Mouse (Mus musculus): ENCODE data around the gene Sgsm1.

Gene Sgsm1

DNA sequence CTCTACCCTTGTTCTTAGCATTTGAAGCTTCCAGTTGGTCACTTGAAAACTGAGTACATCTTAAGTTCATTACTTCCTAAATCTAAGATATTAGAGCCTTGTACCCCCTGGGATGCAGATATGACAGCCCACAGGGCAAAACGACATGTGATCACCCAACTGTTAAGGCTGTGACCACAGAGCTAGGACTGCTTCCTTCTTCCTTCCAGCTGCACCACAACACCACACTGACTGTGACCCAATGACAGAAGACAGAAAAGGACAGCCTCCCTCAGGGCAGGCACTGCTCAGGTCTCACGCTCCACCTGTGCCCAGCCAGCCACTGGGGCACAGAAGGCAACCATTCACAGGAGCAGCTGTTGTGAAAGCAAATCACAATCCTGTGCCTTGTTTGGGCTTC lies 26.9 kb downstream of the Sgsm1 start:
- no peak for DNase-seq (ENCODE audit: low read depth)

DNA sequence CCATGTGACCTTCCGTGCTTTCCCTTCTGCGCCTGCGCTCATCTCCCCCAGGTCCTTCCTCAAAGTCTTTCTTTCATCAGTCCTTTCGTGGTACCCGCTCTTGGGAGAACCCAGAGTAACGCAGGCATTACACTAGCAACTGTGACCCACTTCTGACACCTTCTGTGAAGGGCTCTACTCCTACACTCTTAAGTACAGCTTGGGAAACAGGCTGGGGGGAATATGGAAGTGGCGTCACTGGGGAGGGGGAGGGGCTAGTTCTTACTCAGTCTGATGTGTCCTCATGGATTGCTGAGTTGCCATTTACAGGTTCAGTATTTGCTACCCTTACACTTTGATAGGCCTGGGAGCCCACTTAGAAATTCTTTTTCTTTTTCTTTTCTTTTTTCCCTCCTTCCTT lies 29.0 kb downstream of the Sgsm1 start:
- no peak for DNase-seq (ENCODE audit: low read depth)

GRCm38 (mm10) chr5:113280138-113280856 lies 30.3 kb downstream of the Sgsm1 start:
- peak; percentile 31 for DNase-seq (ENCODE audit: low read depth)

GRCm38 (mm10) chr5:113275839-113276238 lies 34.7 kb downstream of the Sgsm1 start:
- DNase-seq (ENCODE audit: low read depth) = no peak

- no peak for DNase-seq (ENCODE audit: low read depth)
Measured at GRCm38 (mm10) chr5:113271207-113271811, 39.3 kb downstream of the Sgsm1 start.

- DNase-seq (ENCODE audit: low read depth) = no peak
Measured at GRCm38 (mm10) chr5:113270043-113270442, 40.5 kb downstream of the Sgsm1 start.

DNA sequence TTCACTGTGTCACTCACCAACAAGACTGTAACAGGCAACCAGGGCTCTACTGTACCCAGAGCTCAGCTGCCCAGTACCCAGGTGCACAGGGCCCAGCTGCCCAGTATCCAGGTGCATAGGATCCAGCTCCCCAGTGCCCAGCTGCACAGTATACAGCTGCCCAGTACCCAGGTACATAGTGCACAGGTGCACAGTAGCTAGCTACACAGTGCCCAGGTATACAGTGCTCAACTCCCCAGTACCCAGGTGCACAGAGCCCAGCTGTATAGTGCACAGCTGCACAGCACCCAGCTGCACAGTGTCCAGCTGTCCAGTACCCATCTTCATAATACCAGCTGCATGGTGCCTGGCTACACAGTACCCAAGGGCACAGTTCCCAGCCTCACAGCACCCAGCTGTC lies 42.3 kb downstream of the Sgsm1 start:
- DNase-seq (ENCODE audit: low read depth) = no peak

GRCm38 (mm10) chr5:113265637-113266036 lies 44.9 kb downstream of the Sgsm1 start:
- DNase-seq (ENCODE audit: low read depth) = no peak

DNA sequence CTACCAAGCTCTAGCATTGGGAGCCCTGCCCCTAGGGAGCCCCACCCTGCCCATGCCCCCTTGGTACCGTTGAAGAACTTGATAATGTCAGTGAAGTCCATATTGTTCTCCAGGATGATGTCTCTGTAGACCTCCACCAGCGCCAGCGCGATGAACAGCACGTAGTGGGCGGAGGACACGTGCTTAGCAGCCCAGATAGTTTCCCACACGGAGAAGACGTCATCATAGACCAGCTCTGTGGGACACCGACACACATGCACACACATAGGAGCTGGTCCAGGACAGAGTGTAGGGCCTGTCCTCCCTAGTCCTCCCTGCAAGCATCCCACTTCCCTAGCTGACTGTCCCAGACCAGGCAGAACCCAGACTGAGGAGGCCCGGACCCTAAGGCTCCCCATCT lies 59.8 kb downstream of the Sgsm1 start:
- DNase-seq (ENCODE audit: low read depth) = no peak

GRCm38 (mm10) chr5:113249263-113249930 lies 61.2 kb downstream of the Sgsm1 start:
- no peak for DNase-seq (ENCODE audit: low read depth)

DNA sequence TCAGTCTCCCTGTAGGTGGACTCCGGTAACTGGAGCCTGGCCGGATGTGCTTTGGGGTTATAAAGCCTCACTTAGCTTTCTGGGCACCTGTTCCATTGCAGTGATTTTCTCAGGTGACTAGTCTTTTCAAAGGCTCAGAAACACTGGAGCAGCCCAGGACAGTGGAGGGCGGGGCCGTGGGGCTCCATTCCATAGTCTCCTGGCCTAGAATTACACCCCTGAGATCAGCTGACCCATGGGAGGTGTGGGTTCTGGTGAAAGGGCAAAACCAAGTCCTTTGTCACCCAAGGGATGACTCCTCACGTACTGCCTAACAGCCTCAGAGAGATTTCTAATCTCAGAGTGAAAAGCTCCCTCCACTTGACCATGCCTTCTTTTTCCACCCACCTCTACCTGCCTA lies 80.4 kb downstream of the Sgsm1 start:
- no peak for DNase-seq (ENCODE audit: low read depth)

GRCm38 (mm10) chr5:113226632-113227102 lies 83.9 kb downstream of the Sgsm1 start, which contains the start of gene Tmem211:
Gene Tmem211, plus strand, starts transcription at chr5:113226909.
- peak; percentile 58 for DNase-seq (ENCODE audit: low read depth)

DNA sequence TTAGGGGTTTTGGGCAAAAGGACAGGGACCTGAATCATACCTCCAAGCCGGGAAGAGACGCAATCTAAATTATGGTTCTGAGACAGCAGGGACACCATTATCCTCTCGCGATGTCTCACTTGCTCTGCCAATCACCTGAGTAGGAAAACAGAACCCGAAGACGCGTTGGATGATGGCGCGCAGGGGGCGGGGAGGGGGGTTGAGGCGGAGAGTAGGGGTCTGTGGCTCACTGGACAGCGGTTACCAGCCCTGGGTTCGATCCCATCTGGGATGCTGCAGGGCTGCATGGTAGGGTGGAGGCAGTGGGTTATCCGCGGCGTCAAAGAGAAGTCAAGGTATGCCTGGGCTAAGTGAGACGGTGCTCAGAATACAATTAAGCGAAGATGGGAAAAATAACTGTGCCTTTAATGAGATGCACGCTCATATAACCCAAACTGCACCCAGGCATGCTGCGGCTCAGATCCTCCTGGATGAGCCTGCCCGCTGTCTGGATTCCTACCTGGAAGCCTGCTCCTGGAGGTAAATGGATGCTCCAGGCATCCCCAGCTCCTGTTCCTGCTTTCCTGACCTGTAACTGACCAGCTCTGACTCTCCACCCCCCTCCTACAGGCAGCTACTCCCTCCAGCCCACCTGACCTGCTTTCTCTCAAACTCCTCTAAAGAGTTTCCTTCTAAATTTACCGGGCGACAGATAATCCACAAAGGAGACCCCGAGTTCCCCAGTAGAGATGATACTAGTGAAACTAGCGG lies 84.7 kb downstream of the Sgsm1 start:
- DNase-seq (ENCODE audit: low read depth) = no peak

GRCm38 (mm10) chr5:113225271-113225670 lies 85.3 kb downstream of the Sgsm1 start:
- DNase-seq (ENCODE audit: low read depth) = no peak

DNA sequence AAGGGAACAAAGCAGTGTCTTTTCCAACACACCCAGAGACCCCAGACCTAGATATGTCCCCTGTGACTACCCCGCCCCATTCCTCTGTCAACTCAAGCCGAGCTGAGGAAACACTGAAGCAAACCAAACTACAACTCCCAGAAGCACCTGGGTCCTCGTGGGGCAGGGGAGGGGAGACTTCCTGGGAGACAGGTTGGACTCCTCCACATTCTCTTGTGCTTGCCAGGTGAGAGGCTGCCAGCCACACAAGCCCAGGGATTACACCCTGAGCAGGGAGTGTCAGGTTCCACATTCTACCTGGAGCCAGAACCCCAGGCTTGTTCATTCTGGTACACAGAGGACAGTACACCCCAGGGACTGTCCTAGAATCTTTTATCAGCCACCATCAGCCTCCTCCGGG lies 86.7 kb downstream of the Sgsm1 start:
- no peak for DNase-seq (ENCODE audit: low read depth)

DNA sequence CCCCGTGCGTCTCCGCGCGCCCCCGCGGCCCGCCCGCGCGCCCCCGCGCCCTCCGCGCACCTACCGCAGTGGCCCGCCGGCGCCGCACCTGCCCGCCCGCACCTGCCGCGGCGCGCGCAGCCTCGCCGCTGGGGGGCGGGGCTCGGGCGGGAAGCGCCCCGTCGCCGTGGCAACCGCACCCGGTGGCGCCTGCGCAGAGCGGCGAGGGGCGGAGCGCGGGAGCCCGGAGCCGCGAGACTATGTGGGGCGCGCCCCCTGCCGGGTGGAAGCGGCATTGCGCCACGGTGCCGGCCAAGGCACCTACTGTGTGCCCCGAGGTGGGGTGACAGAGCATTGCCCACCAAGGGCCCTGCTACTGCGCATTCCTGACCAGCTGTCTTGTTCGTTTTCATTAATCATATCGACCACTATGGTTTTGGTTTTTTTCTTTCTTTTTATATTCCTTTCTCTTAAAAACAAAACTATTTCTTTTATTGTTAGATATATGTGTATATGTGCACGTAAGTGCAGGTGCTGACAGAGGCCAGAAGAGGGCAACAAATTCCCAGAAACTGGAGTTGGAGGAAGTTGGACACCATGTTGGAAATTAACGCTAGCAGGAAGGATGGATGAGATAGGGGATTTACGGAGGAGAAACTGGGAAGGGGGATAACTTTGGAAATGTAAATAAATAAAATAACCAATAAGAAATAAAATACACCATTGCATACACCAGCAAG lies 89.3 kb downstream of the Sgsm1 start, which contains the start of gene 2900026A02Rik:
Gene 2900026A02Rik, minus strand, starts transcription at position 90 of the 719 bp plus-strand sequence.
- no peak for DNase-seq (ENCODE audit: low read depth)

DNA sequence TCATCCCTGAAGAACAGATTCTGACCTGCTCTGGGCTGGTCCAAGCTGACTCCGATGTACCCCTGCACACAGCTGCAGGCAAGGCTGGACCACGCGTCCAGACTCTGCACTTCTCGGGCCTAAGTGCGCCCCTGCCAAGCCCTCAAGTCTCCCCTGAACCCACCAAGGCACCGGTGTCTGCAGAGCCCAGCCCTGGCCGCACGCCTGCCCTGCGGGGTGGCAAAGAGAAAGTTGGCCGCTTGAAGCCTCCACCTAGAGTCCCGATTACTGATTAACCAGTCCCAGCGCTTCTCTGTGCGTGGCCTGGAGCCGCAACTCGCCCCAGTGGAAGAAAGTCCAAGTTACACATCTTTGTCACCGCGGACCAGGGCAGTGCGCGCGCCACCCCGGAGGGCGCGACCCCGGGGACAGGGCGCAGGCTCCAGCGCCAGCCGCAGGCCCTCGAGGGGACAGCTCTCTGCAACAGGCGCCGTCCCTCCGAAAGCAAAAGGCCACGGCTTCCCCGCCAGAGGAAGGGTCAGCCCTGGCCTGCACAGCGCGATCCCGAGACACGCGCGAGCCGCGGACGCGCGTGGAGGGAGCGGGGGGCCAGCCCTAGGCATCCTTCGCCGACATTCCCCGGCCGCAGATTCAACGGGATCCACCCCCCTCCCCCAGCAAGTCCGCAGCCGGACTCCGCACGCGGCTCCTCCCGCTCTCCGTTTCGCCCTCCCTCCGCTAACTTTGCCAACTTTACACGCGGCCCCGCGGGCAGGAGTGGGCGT lies 90.0 kb downstream of the Sgsm1 start:
- DNase-seq (ENCODE audit: low read depth) = no peak

DNA sequence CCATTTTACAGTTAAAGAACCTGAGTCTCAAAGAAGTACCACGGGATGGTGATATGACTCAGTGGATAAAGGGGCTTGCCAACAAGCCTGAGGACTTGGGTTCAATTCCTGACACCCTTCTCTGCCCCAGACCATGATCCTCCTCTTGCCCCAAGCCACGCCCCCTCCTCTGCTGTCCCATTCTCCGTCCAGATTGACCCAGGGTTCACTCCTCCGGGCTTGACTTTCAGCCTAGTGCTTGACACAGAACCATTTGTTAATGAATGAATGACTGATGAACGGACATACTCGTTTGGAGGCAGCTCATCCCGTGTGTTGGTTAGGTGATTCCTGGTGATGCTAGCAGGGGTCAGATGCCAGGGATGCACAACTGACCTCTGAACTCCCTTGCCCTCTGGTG lies 90.7 kb downstream of the Sgsm1 start:
- no peak for DNase-seq (ENCODE audit: low read depth)

GRCm38 (mm10) chr5:113219450-113219849 lies 91.1 kb downstream of the Sgsm1 start:
- no peak for DNase-seq (ENCODE audit: low read depth)

DNA sequence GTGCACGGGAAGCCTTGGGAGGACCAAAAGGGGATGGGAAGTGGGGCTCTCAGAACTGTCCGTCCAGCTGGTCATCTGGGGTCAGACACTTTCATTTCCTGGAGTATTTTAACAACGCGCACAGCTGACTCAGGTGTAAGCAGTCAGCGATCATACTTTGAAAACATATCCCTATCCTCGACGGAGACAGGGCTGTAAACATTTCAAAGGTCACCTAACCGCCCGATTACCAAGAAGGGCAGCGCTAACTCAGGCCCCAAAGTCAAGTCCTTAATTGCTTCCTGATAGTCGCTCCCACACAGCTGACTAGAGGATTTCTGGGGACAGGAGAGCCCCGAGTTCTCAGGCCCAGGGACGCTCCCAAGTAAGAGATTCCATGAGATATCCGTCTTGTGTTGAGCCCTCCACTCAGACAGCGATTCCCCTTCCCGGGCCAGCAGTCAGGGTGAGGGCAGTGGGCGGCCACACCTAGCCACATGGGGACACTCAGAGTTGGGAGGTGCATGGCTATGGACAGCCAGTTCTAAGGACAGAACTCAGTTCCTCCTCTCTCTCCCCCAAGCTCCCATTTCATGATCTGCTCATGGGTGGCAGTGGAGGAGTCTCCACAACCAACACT lies 91.9 kb downstream of the Sgsm1 start:
- no peak for DNase-seq (ENCODE audit: low read depth)

Measured in fibroblast of lung, adult 2 months (primary cell).